Mouse (Mus musculus) forebrain, embryonic 10.5 days (tissue): ENCODE results near the gene Fbxo22. TPM values are rescaled to one million over a fixed set of nuclear protein-coding genes. Genes with fewer than 3 reads are reported as not detected.
"Not testable (repeated sequence)": the region's sequence is repeated elsewhere in the genome, so short reads cannot be mapped to it uniquely, and the experiment has no call there.

ENCODE experiments used
- DNase-seq: peaks from one replicate; pipeline ENCODE4 v3.0.0-alpha.2; 2017; ENCODE audit warnings: low spot score; ENCODE audit errors: extremely low spot score
- H3K27ac ChIP-seq: fragments of 300-500 bp; sonication (generic); 2 replicates; pipeline ENCODE4 v1.5.1; 2016; ENCODE audit warnings: mild to moderate bottlenecking
- H3K27me3 ChIP-seq: fragments of 300-500 bp; sonication (generic); 2 replicates; pipeline ENCODE4 v1.6.1; 2016; ENCODE audit warnings: mild to moderate bottlenecking; ENCODE audit not compliant: poor library complexity, severe bottlenecking
- H3K36me3 ChIP-seq: fragments of 300-500 bp; sonication (generic); replicated peaks from 2 replicates; pipeline ENCODE4 v1.6.1; 2016; ENCODE audit warnings: mild to moderate bottlenecking, moderate library complexity
- H3K4me1 ChIP-seq: fragments of 300-500 bp; sonication (generic); 2 replicates; pipeline ENCODE4 v1.6.1; 2016
- H3K4me3 ChIP-seq: fragments of 300-500 bp; sonication (generic); 2 replicates; pipeline ENCODE4 v1.5.1; 2016; ENCODE audit warnings: mild to moderate bottlenecking, moderate library complexity
- H3K9me3 ChIP-seq: fragments of 300-500 bp; sonication (generic); 2 replicates; pipeline ENCODE4 v1.6.1; 2016; ENCODE audit warnings: mild to moderate bottlenecking, moderate library complexity
- WGBS: fragments of 180-500 bp; shearing (Covaris S2); methylation state at CpG from one replicate; pipeline ENCODE4 v1.1.7; 2016; 5-methylcytosine and 5-hydroxymethylcytosine counted together
- polyA plus RNA-seq: library from polyadenylated mRNA; unstranded; fragments of >200 nt; fragmentation: Nextera tagmentation; extraction: Ambion mirVana; gene quantifications from 2 replicates; pipeline ENCODE4 v1.2.1, GENCODE M21; 2016

Gene Fbxo22
- polyA plus RNA-seq, 1 experiment from 2014 or later = 83.0 TPM

DNA sequence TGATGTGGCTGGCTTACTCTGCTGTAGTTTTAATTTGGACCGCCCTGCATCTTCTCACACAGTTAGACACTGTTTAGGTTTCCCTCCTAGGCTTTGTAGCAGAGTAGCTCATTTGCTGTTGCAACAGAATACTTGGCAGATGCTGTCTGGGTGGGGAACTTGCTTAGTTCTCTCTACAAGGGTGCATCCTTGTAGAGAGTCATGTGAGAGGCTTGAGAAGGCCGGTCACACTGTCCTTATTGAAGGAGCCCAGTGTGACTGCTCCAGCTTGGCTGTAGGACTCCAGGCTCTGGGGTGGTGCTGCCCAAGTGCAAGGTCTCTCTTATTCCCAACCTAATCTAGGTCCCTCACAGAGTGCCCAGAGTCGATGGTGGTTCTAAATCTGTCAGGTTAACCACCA is 8.7 kb downstream of the Fbxo22 start:
- Histone ChIP-seq H3K9me3 (no peaks in the 10 kb centered on the region), H3K36me3 (peaks cover 97% of the 10 kb centered on the region), H3K27ac (no peak overlapping the region), H3K27me3 (no peaks in the 10 kb centered on the region), H3K4me1 (no peaks in the 10 kb centered on the region), H3K4me3 (no peak overlapping the region)
- no peak for DNase-seq
- 87% methylated on average over 3 of the region's 3 CpGs for WGBS

DNA sequence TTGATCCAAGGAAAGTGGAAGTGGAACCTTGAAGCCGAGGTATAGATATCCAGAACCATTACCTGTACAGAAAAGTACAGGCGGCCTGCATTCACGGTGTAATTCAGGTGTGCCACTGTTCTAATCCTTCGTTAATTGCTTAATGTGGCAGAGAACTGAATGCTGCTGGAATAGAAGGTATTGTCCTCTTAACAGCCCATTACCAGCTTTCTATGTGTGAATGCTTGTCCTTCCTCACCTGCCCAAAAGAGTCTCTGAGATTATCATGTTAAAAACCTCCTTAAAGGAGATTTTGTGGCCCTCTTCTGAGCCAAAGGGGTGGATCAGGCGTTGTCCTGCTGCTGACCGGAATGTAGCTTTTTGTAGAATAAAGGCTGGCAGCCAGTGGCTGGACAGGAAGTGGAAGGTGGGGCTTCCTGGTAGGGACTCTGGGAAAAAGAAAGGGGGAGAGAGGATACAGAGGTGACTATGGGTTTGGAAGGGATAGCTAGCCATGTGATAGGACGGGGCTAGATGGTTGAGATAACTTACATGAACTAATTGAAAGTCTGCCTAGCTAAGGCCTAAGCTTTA is 16.5 kb downstream of the Fbxo22 start:
- no peaks in the 10 kb centered on the region for H3K27me3 ChIP-seq
- H3K36me3 ChIP-seq = peaks cover 68% of the 10 kb centered on the region
- H3K27ac ChIP-seq = no peak overlapping the region
- H3K4me1 ChIP-seq = no peaks in the 10 kb centered on the region
- H3K9me3 ChIP-seq = no peaks in the 10 kb centered on the region
- 89% methylated on average over 7 of the region's 7 CpGs for WGBS
- H3K4me3 ChIP-seq = no peak overlapping the region
- no peak for DNase-seq

DNA sequence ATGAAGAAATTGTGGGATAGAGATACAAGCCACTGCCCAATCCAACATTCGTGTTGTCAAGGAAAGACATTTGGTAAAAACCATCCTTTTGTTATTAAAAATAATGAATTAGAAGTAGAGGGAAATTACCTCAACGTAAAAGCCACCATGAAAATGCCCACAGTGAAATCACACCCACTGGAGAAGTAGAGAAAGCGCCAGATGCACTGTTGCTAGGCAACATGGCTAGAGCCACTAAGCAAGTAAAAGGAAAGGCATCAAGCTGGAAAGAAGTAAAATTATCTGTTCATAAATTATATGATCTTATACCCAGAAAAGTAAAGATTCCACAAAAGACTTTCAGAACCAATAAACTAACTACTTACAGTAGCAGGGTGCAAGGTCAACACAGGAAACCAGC is 17.5 kb downstream of the Fbxo22 start:
- WGBS = 93% methylated on average over 3 of the region's 3 CpGs
- peaks cover 58% of the 10 kb centered on the region for H3K36me3 ChIP-seq
- DNase-seq = no peak
- no peaks in the 10 kb centered on the region for H3K9me3 ChIP-seq
- no peak overlapping the region for H3K4me3 ChIP-seq
- H3K4me1 ChIP-seq = no peaks in the 10 kb centered on the region
- H3K27me3 ChIP-seq = no peaks in the 10 kb centered on the region
- no peak overlapping the region for H3K27ac ChIP-seq

DNA sequence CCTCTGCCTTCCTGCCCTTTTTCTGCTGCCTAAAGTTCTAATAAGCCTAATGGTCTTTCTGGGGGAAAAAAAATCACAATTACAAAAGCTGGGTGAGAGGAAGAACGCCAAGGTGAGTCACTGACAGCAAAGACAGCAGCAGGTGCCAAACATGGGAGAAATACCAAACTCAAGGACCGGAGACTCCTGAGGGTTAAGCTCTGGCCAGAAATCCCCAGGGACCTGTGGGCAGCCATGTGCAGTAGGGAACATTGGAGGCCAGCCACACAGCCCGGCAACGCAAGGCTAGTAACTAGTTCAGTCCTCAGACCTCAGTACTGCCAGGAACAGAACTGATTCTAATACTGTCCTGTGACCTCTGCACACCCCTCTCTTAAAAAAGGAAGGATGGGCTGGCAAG is 19.4 kb downstream of the Fbxo22 start:
- Histone ChIP-seq H3K4me3 (no peak overlapping the region), H3K9me3 (no peaks in the 10 kb centered on the region), H3K36me3 (peaks cover 39% of the 10 kb centered on the region), H3K27ac (no peak overlapping the region), H3K27me3 (no peaks in the 10 kb centered on the region), H3K4me1 (no peaks in the 10 kb centered on the region)
- whole genome bisulfite sequencing = 92% methylated on average over 4 of the region's 4 CpGs
- no peak for DNase-seq

DNA sequence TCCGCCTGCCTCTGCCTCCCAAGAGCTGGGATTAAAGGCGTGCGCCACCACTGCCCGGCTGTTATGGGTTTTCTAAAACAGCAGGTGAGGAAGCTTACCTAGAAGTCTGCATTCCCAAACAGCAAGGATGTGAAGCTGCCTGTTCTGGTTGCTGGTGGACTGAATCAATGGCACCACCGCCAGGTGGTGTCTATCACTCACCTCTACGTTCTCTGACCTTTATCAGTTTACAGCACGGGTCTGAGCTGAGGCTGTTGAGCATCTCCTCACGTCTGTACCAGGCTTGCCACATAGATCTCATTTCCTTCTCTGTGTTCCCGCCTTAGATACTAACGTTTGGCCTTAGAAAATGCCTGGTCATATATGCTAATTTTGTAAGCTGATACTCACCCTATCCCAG is 20.3 kb downstream of the Fbxo22 start:
- Histone ChIP-seq H3K4me1 (no peaks in the 10 kb centered on the region), H3K27me3 (no peaks in the 10 kb centered on the region), H3K4me3 (no peak overlapping the region), H3K27ac (no peak overlapping the region), H3K36me3 (peaks cover 30% of the 10 kb centered on the region), H3K9me3 (no peaks in the 10 kb centered on the region)
- WGBS = 75% methylated on average over 10 of the region's 10 CpGs
- no peak for DNase-seq

DNA sequence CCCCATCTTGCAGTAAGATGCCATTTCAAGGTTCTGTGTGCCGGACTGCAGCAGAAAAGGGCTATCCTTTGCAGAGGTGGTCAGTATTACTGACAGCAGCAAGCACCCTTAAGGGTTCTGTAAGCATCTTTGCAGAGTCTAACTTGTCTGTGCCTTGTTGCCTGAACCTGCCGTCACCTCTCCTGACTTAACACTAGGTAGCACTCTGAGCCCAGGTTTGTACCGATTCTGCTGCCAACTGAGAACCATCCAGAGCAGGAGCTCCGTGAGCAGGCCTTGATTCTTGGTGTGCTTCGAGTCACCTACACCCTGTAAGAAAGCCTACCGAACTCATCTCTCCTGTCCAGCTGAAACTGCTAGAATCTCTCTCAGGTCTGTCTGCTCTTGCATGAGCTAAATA is 22.8 kb downstream of the Fbxo22 start:
- no peak overlapping the region for H3K27ac ChIP-seq
- no peaks in the 10 kb centered on the region for H3K9me3 ChIP-seq
- WGBS = 75% methylated on average over 6 of the region's 6 CpGs
- peaks cover 5% of the 10 kb centered on the region for H3K36me3 ChIP-seq
- no peak overlapping the region for H3K4me3 ChIP-seq
- no peak for DNase-seq
- H3K27me3 ChIP-seq = no peaks in the 10 kb centered on the region
- no peaks in the 10 kb centered on the region for H3K4me1 ChIP-seq

DNA sequence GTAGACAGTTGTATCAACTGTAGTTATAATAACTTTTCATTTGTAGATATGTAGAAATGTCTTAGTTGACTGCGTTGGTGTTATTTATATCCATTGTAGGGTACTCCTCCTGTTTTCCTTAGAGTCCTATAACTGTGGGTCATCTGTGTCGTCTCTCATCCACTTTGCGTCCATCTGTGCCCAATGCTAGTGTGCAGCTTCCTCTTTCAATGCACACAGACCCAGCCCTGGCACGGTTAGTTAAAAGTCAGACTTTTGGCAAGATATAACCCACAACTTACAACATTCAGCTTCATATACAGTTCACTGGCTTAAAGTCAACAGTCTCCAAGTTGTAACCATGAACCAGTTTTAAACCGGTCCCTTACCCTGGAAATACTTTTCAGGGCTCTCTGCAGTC is 23.4 kb downstream of the Fbxo22 start:
- H3K27me3 ChIP-seq = no peaks in the 10 kb centered on the region
- no peaks in the 10 kb centered on the region for H3K4me1 ChIP-seq
- DNase-seq = no peak
- 93% methylated on average over 5 of the region's 5 CpGs for WGBS
- H3K9me3 ChIP-seq = no peaks in the 10 kb centered on the region
- no peak overlapping the region for H3K27ac ChIP-seq
- H3K4me3 ChIP-seq = no peak overlapping the region
- peaks cover 4% of the 10 kb centered on the region; the same call in 1 of the 2 replicates for H3K36me3 ChIP-seq

DNA sequence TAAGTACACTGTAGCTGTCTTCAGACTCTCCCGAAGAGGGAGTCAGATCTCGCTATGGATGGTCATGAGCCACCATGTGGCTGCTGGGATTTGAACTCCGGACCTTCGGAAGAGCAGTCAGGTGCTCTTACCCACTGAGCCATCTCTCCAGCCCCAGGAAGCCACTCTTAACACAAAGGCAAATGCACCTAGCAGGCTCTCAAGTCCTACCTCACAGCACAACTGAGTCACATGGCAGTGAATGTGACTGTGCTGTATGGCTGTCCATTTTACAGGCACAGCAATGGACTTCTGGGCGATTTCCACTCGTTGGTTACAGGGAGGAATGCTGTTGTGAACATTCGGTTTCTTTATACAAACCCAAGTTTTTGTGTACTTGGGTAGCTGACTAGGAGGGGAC is 23.9 kb downstream of the Fbxo22 start:
- no peak for DNase-seq
- Histone ChIP-seq H3K4me1 (no peaks in the 10 kb centered on the region), H3K9me3 (no peaks in the 10 kb centered on the region), H3K27ac (no peak overlapping the region), H3K36me3 (peaks cover 3% of the 10 kb centered on the region; the same call in 1 of the 2 replicates), H3K4me3 (no peak overlapping the region), H3K27me3 (no peaks in the 10 kb centered on the region)
- WGBS = 91% methylated on average over 7 of the region's 7 CpGs

DNA sequence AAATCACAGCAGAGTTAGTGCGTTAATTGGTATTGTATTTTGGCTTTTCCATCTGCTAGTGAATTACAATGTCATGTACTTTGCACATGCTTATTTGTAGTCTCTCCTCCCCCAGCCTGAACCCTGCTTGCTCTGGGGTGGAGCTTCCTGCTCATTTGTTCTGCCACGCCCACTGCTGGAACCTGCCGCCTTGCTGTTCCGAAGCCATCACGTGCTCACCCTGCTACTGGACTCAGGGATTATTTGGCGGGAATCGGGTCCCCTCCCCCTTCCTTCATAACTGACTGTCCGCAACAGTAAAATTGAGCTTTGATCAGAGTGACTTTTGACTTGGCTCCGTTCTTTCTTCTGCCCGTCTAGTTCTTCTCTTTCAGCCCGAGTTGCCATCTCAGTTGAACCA is 24.4 kb downstream of the Fbxo22 start:
- not testable (repeated sequence) for H3K4me3 ChIP-seq, H3K9me3 ChIP-seq, H3K4me1 ChIP-seq, H3K27ac ChIP-seq, H3K36me3 ChIP-seq, H3K27me3 ChIP-seq, DNase-seq
- WGBS = 77% methylated on average over 11 of the region's 11 CpGs

DNA sequence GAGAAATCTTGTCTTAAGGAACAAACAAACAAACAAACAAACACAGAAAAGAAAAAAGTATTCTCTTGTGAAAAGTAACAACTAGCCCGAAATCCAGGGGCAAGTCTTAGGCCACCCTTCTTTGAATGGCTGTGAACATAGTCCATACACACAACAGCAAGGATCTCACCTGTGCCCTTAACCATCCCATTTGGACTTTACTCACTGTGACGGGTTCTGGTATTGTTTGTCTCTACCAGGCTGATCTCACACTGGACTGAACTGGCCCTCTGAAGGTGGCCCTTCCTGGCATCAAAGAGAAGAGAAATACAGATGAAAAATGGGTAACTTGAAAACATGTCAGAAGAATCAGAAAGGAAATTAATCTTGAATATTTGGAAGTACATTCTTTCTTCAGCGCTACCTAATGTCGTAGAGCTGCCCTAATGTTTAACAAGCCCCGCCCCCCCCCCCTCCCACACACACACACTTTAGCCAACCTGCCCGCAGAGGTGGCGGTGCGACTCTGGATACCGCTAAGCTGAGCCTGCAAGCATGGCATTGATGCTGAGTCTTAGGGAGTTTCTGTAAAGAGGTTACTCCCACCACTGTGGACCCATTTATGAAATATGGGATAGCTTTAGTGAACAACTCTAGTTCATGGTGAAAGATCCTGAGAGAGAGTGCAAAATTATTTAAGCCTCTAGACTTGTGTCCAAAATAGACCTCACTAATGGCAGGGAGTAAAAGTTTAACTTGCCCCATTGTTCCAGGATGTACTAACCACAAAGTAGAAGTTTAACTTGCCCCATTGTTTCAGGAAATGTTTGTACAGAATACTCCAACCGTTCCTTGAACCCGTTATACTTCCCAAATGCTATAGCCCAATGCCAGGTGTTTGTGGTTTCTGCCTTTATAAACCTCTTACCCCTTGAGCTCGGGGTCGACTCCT is 27.8 kb downstream of the Fbxo22 start:
- 79% methylated on average over 13 of the region's 13 CpGs for WGBS

DNA sequence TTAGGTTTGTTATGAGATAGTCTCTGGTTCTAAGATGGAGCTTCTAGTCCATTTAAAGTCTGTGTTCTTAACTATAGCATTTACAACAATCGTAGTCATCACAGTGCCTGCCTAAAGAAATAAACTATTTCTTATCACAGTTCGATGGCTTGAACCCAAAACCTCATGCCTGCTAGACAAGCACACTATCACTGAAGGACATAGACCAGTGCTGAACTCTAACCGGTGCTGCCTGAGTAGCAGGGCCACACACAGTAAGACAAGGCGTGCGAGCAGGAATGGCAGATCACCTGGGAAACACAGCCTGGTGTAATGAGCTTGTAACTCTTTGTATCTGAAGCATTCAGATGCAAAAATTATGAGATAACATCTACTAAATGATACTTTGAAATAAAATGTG is 32.1 kb downstream of the Fbxo22 start:
- Histone ChIP-seq H3K36me3 (no peaks in the 10 kb centered on the region), H3K27me3 (peaks cover 7% of the 10 kb centered on the region; the same call in 1 of the 2 replicates), H3K4me3 (no peak overlapping the region), H3K27ac (no peak overlapping the region), H3K4me1 (peaks cover 6% of the 10 kb centered on the region; the same call in 1 of the 2 replicates), H3K9me3 (no peaks in the 10 kb centered on the region)
- WGBS = 93% methylated on average over 5 of the region's 5 CpGs
- DNase-seq = no peak

More for the DNA sequence above, 27.8 kb downstream of the Fbxo22 start:
- Histone ChIP-seq H3K27ac (no peak overlapping the region), H3K36me3 (no peaks in the 10 kb centered on the region), H3K4me3 (no peak overlapping the region), H3K27me3 (0 out of 2 replicates have a peak, but pooled peaks cover 1% of the 10 kb centered on the region), H3K4me1 (no peaks in the 10 kb centered on the region), H3K9me3 (no peaks in the 10 kb centered on the region)
- DNase-seq = no peak

DNA sequence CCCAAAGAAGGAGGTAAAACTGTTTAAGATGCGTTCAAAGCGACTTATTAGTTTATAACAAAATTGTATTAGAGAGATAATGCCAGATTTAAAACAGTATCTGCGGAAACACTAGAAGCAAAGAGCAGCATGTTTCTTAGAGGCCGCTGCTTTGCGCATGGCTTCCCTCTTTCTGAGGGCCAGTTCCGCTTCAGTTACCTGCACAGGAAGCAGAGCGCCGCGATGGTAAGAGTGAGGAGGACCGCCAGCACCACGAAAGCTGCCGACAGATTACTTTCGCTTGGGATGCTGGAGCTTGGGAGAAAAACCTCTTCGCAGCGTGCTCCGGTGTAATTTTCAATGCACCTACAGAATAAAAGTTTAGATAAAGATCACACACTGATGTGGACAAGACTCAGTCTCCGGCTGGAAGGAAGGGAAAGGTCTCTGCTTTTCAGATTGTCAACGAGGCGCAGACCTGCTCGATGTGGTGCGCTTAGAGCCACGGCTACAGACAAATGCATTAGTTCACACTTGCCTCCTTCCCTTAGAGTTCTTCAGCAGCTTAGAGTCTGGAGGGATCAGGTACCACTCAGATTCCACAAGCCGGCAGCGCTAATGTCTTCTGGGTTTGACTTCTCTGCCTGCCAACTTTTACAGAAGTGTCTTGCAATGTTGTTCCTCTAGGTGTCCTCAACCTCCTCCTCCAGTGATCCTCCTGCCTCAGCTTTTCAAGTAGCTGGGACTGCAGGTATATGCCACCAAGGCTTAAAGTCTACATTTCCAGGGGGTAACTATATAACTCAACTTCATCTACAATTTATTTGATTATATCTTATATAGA is 33.3 kb downstream of the Fbxo22 start:
- peaks cover 7% of the 10 kb centered on the region; the same call in 1 of the 2 replicates for H3K27me3 ChIP-seq
- H3K4me3 ChIP-seq = peak overlapping the region; percentile 41
- H3K36me3 ChIP-seq = no peaks in the 10 kb centered on the region
- H3K9me3 ChIP-seq = no peaks in the 10 kb centered on the region
- no peak overlapping the region for H3K27ac ChIP-seq
- peak; percentile 15 for DNase-seq
- 44% methylated on average over 24 of the region's 24 CpGs for WGBS
- peaks cover 6% of the 10 kb centered on the region; the same call in 1 of the 2 replicates for H3K4me1 ChIP-seq
